Mouse (Mus musculus) CD8-positive naive resting alpha-beta T cell, adult 2 months (primary cell): ENCODE measurements at regions not wholly inside any gene's neighbourhood (a gene's known extent, or its start where the extent isn't known, plus 50 kb on each side); places are given as distances from the start of the nearest gene placed in this dataset.

Experiments
- DNase-seq, 2 experiments: peaks; one replicate each; pipeline ENCODE4 v3.0.0; 2022; ENCODE audit warnings: low read depth in 2 of 2, low spot score in 2 of 2

GRCm38 (mm10) chr15:5507545-5507913, 263.5 kb upstream of the Ptger4 start:
- no peak for DNase-seq

GRCm38 (mm10) chr15:5510056-5510455, 266.1 kb upstream of the Ptger4 start:
- no peak for DNase-seq

- DNase-seq = no peak
Observed at GRCm38 (mm10) chr15:5511046-5511445, 267.1 kb upstream of the Ptger4 start.

- DNase-seq = no peak
Observed at GRCm38 (mm10) chr15:5512546-5512945, 268.6 kb upstream of the Ptger4 start.

GRCm38 (mm10) chr15:5513146-5513545, 269.2 kb upstream of the Ptger4 start:
- no peak for DNase-seq

- peak; percentile 18 to 32 for DNase-seq
Observed at GRCm38 (mm10) chr15:5514217-5514616, 270.2 kb upstream of the Ptger4 start.

- peak; percentile 28 to 32 for DNase-seq
Observed at GRCm38 (mm10) chr15:5517244-5517966, 273.4 kb upstream of the Ptger4 start.

- DNase-seq = no peak
Observed at GRCm38 (mm10) chr15:5519552-5519951, 275.6 kb upstream of the Ptger4 start.

GRCm38 (mm10) chr15:5519997-5520396, 276.0 kb upstream of the Ptger4 start:
- no peak for DNase-seq

GRCm38 (mm10) chr15:5528619-5529018, 284.6 kb upstream of the Ptger4 start:
- no peak for DNase-seq

- no peak for DNase-seq
Observed at GRCm38 (mm10) chr15:5533656-5534055, 289.7 kb upstream of the Ptger4 start.

GRCm38 (mm10) chr15:5537432-5537831, 293.4 kb upstream of the Ptger4 start:
- no peak for DNase-seq

- DNase-seq = no peak
Observed at GRCm38 (mm10) chr15:5539301-5539928, 295.4 kb upstream of the Ptger4 start.

GRCm38 (mm10) chr15:5554526-5554925, 310.5 kb upstream of the Ptger4 start:
- peak in 1 of 2 experiments; percentile 31 for DNase-seq

GRCm38 (mm10) chr15:5554926-5555325, 310.9 kb upstream of the Ptger4 start:
- no peak for DNase-seq

GRCm38 (mm10) chr15:5555381-5556066, 311.5 kb upstream of the Ptger4 start:
- no peak for DNase-seq

- DNase-seq = no peak
Observed at GRCm38 (mm10) chr15:5561783-5562182, 317.8 kb upstream of the Ptger4 start.

GRCm38 (mm10) chr15:5574366-5574765, 330.4 kb upstream of the Ptger4 start:
- DNase-seq = no peak

- DNase-seq = no peak
Observed at GRCm38 (mm10) chr15:5579559-5579958, 335.6 kb upstream of the Ptger4 start.

GRCm38 (mm10) chr15:5580416-5580815, 336.4 kb upstream of the Ptger4 start:
- no peak for DNase-seq

GRCm38 (mm10) chr15:5584381-5584780, 340.4 kb upstream of the Ptger4 start:
- DNase-seq = no peak

- DNase-seq = no peak
Observed at GRCm38 (mm10) chr15:5604732-5605266, 360.8 kb upstream of the Ptger4 start.
